Mouse (Mus musculus) right cerebral cortex, adult 18-20 months (tissue): ENCODE data around the gene Hsp90ab1.

Source experiments
- DNase-seq: peaks from one replicate; pipeline ENCODE4 v3.0.0; 2022; ENCODE audit warnings: mixed read lengths

Gene Hsp90ab1

GRCm38 (mm10) chr17:45573087-45573779 lies at the start of gene Hsp90ab1:
Hsp90ab1 (minus strand) TSS chr17:45573271.
- peak; percentile 99 for DNase-seq

GRCm38 (mm10) chr17:45619386-45620256 lies 46.5 kb upstream of the Hsp90ab1 start:
- no peak for DNase-seq

GRCm38 (mm10) chr17:45618941-45619385 lies 45.9 kb upstream of the Hsp90ab1 start:
- DNase-seq = no peak

GRCm38 (mm10) chr17:45617655-45618054 lies 44.6 kb upstream of the Hsp90ab1 start:
- DNase-seq = no peak

GRCm38 (mm10) chr17:45616679-45617078 lies 43.6 kb upstream of the Hsp90ab1 start:
- DNase-seq = no peak

- no peak for DNase-seq
These were observed 43.1 kb upstream of the Hsp90ab1 start for GRCm38 (mm10) chr17:45616046-45616650.

GRCm38 (mm10) chr17:45612921-45613320 lies 39.9 kb upstream of the Hsp90ab1 start:
- DNase-seq = no peak

- DNase-seq = no peak
These were observed 38.9 kb upstream of the Hsp90ab1 start for GRCm38 (mm10) chr17:45612008-45612407.

- no peak for DNase-seq
These were observed 37.2 kb upstream of the Hsp90ab1 start for GRCm38 (mm10) chr17:45610144-45610866.

- DNase-seq = no peak
These were observed 35.3 kb upstream of the Hsp90ab1 start for GRCm38 (mm10) chr17:45608396-45608795.

- DNase-seq = no peak
These were observed 34.2 kb upstream of the Hsp90ab1 start for GRCm38 (mm10) chr17:45606992-45607879.

- DNase-seq = no peak
These were observed 29.9 kb upstream of the Hsp90ab1 start for GRCm38 (mm10) chr17:45602984-45603383.

GRCm38 (mm10) chr17:45601877-45602304 lies 28.8 kb upstream of the Hsp90ab1 start, which contains the start of gene Mymx:
Mymx (minus strand) TSS chr17:45602102.
- DNase-seq = no peak

- no peak for DNase-seq
These were observed 28.3 kb upstream of the Hsp90ab1 start for GRCm38 (mm10) chr17:45601325-45601724.

GRCm38 (mm10) chr17:45600267-45600666 lies 27.2 kb upstream of the Hsp90ab1 start:
- no peak for DNase-seq

- no peak for DNase-seq
These were observed 26.6 kb upstream of the Hsp90ab1 start, which contains the start of gene Slc29a1 for GRCm38 (mm10) chr17:45599446-45600242. Slc29a1 (minus strand) TSS chr17:45599606.

- DNase-seq = no peak
These were observed 25.8 kb upstream of the Hsp90ab1 start for GRCm38 (mm10) chr17:45598891-45599290.

GRCm38 (mm10) chr17:45598376-45598775 lies 25.3 kb upstream of the Hsp90ab1 start:
- DNase-seq = no peak

- DNase-seq = no peak
These were observed 24.7 kb upstream of the Hsp90ab1 start for GRCm38 (mm10) chr17:45597787-45598186.

- peak; percentile 69 for DNase-seq
These were observed 23.7 kb upstream of the Hsp90ab1 start for GRCm38 (mm10) chr17:45596631-45597396.
